Mouse (Mus musculus) liver, embryonic 15.5 days (tissue): Measurements from ENCODE around the gene Tmem107. TPM values are rescaled to one million over a fixed set of nuclear protein-coding genes. Genes with fewer than 3 reads are reported as not detected.

ENCODE experiments used
- ATAC-seq: fragments of 200-750 bp; cut with Nextera tagmentation; 2 replicates; pipeline ENCODE4 v1.8.0; 2017; ENCODE audit warnings: moderate number of reproducible peaks, mild to moderate bottlenecking, moderate library complexity; ENCODE audit not compliant: insufficient read depth
- H3K27ac ChIP-seq: fragments of 300-500 bp; sonication (generic); replicated peaks from 2 replicates; pipeline ENCODE4 v1.5.1; 2015; ENCODE audit warnings: mild to moderate bottlenecking, inconsistent platforms
- H3K27me3 ChIP-seq: fragments of 300-500 bp; sonication (generic); 2 replicates; pipeline ENCODE4 v1.6.1; 2015; ENCODE audit warnings: mild to moderate bottlenecking, inconsistent platforms
- H3K36me3 ChIP-seq: fragments of 300-500 bp; sonication (generic); replicated peaks from 2 replicates; pipeline ENCODE4 v1.6.1; 2015; ENCODE audit warnings: moderate library complexity, mild to moderate bottlenecking, inconsistent platforms
- H3K4me1 ChIP-seq: fragments of 300-500 bp; sonication (generic); replicated peaks from 2 replicates; pipeline ENCODE4 v1.6.1; 2015; ENCODE audit warnings: inconsistent platforms
- H3K4me2 ChIP-seq: fragments of 300-500 bp; sonication (generic); 2 replicates; pipeline ENCODE4 v1.6.1; 2015; ENCODE audit warnings: moderate library complexity, mild to moderate bottlenecking, inconsistent platforms
- H3K4me3 ChIP-seq: fragments of 300-500 bp; sonication (generic); replicated peaks from 2 replicates; pipeline ENCODE4 v1.5.1; 2015; ENCODE audit warnings: mild to moderate bottlenecking, inconsistent platforms
- H3K9ac ChIP-seq: fragments of 300-500 bp; sonication (generic); 2 replicates; pipeline ENCODE4 v1.6.1; 2015; ENCODE audit warnings: moderate library complexity, mild to moderate bottlenecking, inconsistent platforms
- H3K9me3 ChIP-seq: fragments of 300-500 bp; sonication (generic); replicated peaks from 2 replicates; pipeline ENCODE4 v1.6.1; 2016; ENCODE audit warnings: inconsistent platforms
- WGBS: fragments of 180-500 bp; shearing (Covaris S2); methylation state at CpG from one replicate; pipeline ENCODE4 v1.1.7; 2015; ENCODE audit warnings: mixed read lengths; ENCODE audit not compliant: insufficient replicate concordance; 5-methylcytosine and 5-hydroxymethylcytosine counted together
- polyA plus RNA-seq: library from polyadenylated mRNA; unstranded; fragments of >200 nt; fragmentation: Nextera tagmentation; extraction: Ambion mirVana; gene quantifications from 2 replicates; pipeline ENCODE4 v1.2.1, GENCODE M21; 2015

Gene Tmem107
- polyA plus RNA-seq, 1 experiment from 2014 or later = 21.6 TPM

DNA sequence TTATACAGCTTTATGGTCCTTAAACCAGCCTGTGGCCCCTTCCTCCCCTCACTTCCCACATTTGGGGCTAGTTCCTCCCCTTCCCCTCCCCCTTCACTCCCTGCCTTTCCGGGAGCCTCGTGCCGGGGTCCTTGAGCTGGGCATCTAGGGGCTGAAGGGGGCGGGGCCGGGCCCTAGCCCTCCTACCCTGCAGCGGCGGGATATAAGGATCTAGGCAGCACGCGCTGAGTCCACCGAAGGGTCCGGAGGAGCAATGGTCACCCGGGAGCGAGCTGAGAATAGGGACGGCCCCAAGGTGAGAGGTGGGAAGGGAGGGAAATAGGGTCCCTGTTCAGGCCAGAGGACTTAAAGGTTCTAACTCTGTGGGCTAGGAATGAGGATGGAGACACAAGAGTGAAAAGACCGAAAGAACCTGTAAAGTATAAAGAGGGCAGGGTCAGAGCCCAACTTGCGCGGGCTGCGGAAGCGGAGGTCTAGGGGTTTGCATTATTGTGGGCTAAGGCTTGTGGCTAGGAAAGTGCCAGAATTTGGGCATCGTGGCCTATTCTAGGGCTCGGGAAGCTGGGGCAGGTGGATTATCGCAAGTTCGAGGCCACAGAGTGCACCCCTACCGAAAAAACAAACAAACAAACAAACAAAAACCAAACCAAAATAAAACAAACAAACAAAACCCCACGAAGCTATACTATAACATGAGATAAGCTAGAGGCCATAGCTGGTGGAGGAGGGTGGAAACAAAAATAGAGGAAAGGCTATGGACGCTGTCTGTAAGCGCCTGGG lies 49.8 kb downstream of the Tmem107 start, which contains the start of gene Hes7:
TSS of gene Hes7 (plus strand) at position 184 of the 780 bp plus-strand sequence.
- 2% methylated on average over 27 of the region's 27 CpGs for WGBS
- H3K27me3 ChIP-seq = peaks cover 70% of the 10 kb centered on the region
- peak within 1 kb of the TSS; percentile 25; the same call in 1 of the 2 replicates for H3K9ac ChIP-seq
- peak within 1 kb of the TSS; percentile 98 for H3K4me2 ChIP-seq
- peaks cover 72% of the 10 kb centered on the region for H3K4me1 ChIP-seq
- no peak within 1 kb of the TSS for H3K27ac ChIP-seq
- H3K9me3 ChIP-seq = no peaks in the 10 kb centered on the region
- ATAC-seq = no peak
- H3K4me3 ChIP-seq = peak within 1 kb of the TSS; percentile 71
- H3K36me3 ChIP-seq = no peaks in the 10 kb centered on the region

DNA sequence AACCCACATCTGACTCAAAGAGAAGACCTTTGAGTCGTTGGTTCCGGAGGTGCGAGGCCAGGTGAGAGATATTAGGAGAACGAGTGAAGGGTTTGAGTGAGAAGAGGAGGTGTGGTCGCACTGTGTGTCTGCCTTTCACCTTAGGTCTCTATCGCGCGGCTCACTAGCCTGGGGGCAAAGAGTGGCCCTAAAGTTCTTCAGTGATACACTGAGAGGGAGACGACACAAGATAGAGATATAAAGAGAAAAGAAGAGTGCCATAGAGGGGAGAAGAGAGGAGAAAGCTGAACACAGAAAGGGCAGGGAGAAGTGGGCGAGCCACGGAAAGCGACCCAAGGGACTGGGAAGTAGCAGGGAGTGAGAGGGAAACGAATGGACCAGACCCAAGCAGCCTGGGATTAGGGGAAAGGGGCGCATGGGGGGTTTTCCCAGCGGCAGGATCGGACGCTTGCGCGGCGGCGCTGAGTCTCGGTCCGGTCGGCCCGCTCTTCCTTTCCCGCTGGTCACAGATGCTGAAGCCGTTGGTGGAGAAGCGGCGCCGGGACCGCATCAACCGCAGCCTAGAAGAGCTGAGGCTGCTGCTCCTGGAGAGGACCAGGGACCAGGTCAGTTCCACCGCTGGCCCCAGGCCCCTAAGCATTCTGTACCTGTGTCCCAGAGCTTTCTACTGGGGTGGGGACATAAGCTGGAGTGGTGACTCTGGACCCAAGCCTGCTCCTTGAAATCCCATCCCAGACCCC lies 50.6 kb downstream of the Tmem107 start:
- Histone ChIP-seq H3K4me3 (peak overlapping the region; percentile 70), H3K36me3 (no peaks in the 10 kb centered on the region), H3K4me2 (peak overlapping the region; percentile 98), H3K27me3 (peaks cover 64% of the 10 kb centered on the region), H3K4me1 (peaks cover 80% of the 10 kb centered on the region), H3K9me3 (no peaks in the 10 kb centered on the region), H3K27ac (no peak overlapping the region), H3K9ac (peak overlapping the region; percentile 25; the same call in 1 of the 2 replicates)
- WGBS = under 1% methylated on average over 33 of the region's 33 CpGs
- ATAC-seq = no peak

DNA sequence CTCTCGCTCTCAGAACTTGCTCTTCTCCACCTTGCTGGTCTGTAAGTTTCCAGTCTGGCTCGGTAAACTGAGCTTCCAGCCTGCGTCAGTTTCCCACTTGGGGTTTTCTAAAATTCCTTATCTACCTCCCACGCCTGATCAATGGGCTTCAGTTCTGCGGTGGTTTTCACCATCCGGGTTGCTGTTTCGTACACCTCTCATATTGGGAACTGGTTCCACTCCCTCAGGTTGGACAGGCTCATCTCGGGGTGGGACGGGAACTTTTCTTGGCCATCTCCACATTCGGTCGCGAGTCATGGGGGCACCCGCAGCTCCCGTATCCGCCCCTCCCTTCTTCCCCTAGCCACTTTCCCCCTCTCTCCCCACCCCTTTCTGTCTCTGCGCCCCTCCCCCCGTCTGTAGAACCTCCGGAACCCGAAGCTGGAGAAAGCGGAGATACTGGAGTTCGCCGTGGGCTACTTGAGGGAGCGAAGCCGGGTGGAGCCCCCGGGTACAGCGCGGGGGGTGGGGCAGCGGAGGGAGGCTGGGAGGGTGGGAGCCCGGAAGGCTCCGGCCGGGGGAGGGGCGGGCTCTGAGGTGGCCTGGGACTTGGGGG lies 51.2 kb downstream of the Tmem107 start:
- Histone ChIP-seq H3K9me3 (no peaks in the 10 kb centered on the region), H3K36me3 (no peaks in the 10 kb centered on the region), H3K9ac (peak overlapping the region; percentile 47), H3K27me3 (peaks cover 63% of the 10 kb centered on the region), H3K27ac (peak overlapping the region; percentile 81; the same call in 1 of the 2 replicates), H3K4me2 (peak overlapping the region; percentile 98), H3K4me1 (peaks cover 86% of the 10 kb centered on the region), H3K4me3 (peak overlapping the region; percentile 70)
- ATAC-seq = no peak
- 1% methylated on average over 32 of the region's 32 CpGs for WGBS

DNA sequence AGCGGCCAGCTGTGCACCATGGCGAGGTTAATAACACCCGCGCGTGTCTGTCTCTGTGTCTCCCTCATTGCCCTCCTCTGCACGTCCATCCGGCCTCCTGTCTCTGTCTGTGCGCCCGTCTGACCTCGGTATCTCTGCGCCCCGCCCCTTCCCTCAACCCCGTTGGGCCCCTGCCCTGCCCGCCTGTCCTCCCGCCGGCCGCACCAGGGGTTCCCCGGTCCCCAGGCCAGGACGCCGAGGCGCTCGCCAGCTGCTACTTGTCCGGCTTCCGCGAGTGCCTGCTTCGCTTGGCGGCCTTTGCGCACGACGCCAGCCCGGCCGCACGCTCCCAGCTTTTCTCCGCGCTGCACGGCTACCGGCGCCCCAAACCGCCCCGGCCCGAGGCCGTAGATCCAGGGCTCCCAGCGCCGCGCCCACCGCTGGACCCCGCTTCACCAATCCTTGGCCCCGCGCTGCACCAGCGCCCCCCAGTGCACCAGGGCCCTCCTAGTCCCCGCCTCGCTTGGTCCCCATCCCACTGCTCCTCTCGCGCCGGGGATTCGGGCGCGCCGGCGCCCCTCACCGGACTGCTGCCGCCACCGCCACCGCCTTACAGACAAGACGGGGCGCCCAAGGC lies 51.8 kb downstream of the Tmem107 start, which contains the start of gene 9130213A22Rik:
TSS of gene 9130213A22Rik (minus strand) at position 254 of the 616 bp plus-strand sequence.
- H3K27me3 ChIP-seq = peaks cover 66% of the 10 kb centered on the region

More for the DNA sequence above, 51.8 kb downstream of the Tmem107 start, which contains the start of gene 9130213A22Rik:
- H3K4me2 ChIP-seq = peak within 1 kb of the TSS; percentile 98
- peak within 1 kb of the TSS; percentile 70 for H3K4me3 ChIP-seq
- H3K36me3 ChIP-seq = no peaks in the 10 kb centered on the region
- no peaks in the 10 kb centered on the region for H3K9me3 ChIP-seq
- peak within 1 kb of the TSS; percentile 61 for H3K9ac ChIP-seq
- peak; percentile 27 for ATAC-seq
- under 1% methylated on average over 66 of the region's 66 CpGs for WGBS
- H3K27ac ChIP-seq = peak within 1 kb of the TSS; percentile 81
- peaks cover 81% of the 10 kb centered on the region for H3K4me1 ChIP-seq

Other genes starting within 250 kb of the Tmem107 start
- 37.6 and 41.7 TPM in 2 replicates for gene Ndel1, start 198.9 kb upstream of the Tmem107 start, polyA plus RNA-seq
- gene Rnf222, start 182.3 kb upstream of the Tmem107 start, polyA plus RNA-seq = 0.13 TPM in 2 replicates
- 434 and 517 TPM in 2 replicates for gene Rpl26, start 169.2 kb upstream of the Tmem107 start, polyA plus RNA-seq
- gene Odf4, start 143.7 kb upstream of the Tmem107 start, polyA plus RNA-seq = not detected in 2 replicates
- gene Arhgef15, start 113.3 kb upstream of the Tmem107 start, polyA plus RNA-seq = 1.4 and 1.8 TPM in 2 replicates
- gene Slc25a35, start 102.7 kb upstream of the Tmem107 start, polyA plus RNA-seq = 0.44 and 0.46 TPM in 2 replicates
- gene Rangrf, start 95.6 kb upstream of the Tmem107 start, polyA plus RNA-seq = 21.7 and 22.4 TPM in 2 replicates
- gene Pfas, start 62.3 kb upstream of the Tmem107 start, polyA plus RNA-seq = 17.0 and 18.5 TPM in 2 replicates
- 20.5 and 20.9 TPM in 2 replicates for gene Ctc1, start 54.9 kb upstream of the Tmem107 start, polyA plus RNA-seq
- gene Aurkb, start 25.2 kb upstream of the Tmem107 start, polyA plus RNA-seq = 111 and 115 TPM in 2 replicates
- gene Borcs6, start 11.1 kb upstream of the Tmem107 start, polyA plus RNA-seq = 4.3 and 5.3 TPM in 2 replicates
- 14.9 and 19.6 TPM in 2 replicates for gene Vamp2, start 17.7 kb downstream of the Tmem107 start, polyA plus RNA-seq
- 6.4 and 7.6 TPM in 2 replicates for gene Per1, start 24.4 kb downstream of the Tmem107 start, polyA plus RNA-seq
- 0.12 and 0.18 TPM in 2 replicates for gene Hes7, start 49.6 kb downstream of the Tmem107 start, polyA plus RNA-seq
- gene 9130213A22Rik, start 51.8 kb downstream of the Tmem107 start, polyA plus RNA-seq = 0.07 TPM in 1 of 2 replicates, not detected in the other
- gene Aloxe3, start 55.1 kb downstream of the Tmem107 start, polyA plus RNA-seq = 0.13 TPM in 1 of 2 replicates, not detected in the other
- gene Alox12b, start 86.2 kb downstream of the Tmem107 start, polyA plus RNA-seq = not detected in 2 replicates
- gene Alox8, start 127.0 kb downstream of the Tmem107 start, polyA plus RNA-seq = 0.05 and 0.06 TPM in 2 replicates
- not detected in 2 replicates for gene Gucy2e, start 166.2 kb downstream of the Tmem107 start, polyA plus RNA-seq